Comparison of ENCODE assay signal across 26 mouse cellular contexts in the genomic region with DNA sequence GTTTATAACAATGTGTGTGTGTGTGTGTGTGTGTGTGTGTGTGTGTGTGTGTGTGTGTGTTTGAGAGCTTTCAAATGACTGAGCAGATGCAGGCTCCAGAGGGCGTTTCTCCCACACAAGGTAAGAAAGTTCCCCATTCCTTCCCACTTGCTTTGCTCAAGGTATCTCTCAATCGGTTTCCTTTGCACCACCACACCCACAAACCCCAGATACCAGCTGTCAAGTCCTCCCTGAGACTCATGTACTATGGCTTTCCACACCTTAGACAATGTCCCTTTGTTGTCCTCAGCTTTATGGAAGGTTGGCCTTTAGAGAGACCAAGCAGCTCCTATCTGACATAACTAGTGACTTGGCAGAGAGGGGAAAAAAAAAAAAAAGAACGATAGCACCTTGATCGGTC. TPM values are rescaled to one million over a fixed set of nuclear protein-coding genes. Genes with fewer than 3 reads are reported as not detected.
A peak's percentile ranks its signal among the peaks of the same experiment; 100 is the strongest.
DNase-seq lines count a peak whose midpoint lies in the region; ATAC-seq and TF ChIP-seq lines count a peak whose summit lies in the region.
"Had no signal": no experiment of that assay in that cellular context is flagged by ENCODE, and none has a peak within 500 bp of the region (broad histone marks: within the 10 kb centered on the region; RNA-seq: fewer than 3 reads in every experiment).

No protein-coding gene starts in this region.

- DNase-seq in midbrain, embryonic 11.5 days (ENCODE audit: low spot score, missing footprints): peak; percentile 37
- DNase-seq in midbrain, postnatal 0 days (ENCODE audit: low spot score): no peak
- DNase-seq in stomach, postnatal 0 days (ENCODE audit: low spot score): peak; percentile 47
- no peak for DNase-seq in thymus, adult 18-20 months
- no peak for DNase-seq in cerebellum, adult 2 months
- DNase-seq: adrenal gland, adult 2 months; adrenal gland, postnatal 25 days; cerebellum, adult 11-12 months; cerebellum, adult 9-10 months; cerebellum, postnatal 14 days; forebrain, postnatal 0 days; gastrocnemius, adult 2 months; gastrocnemius, postnatal 14 days; heart, adult 11 months; heart, postnatal 10 days; heart, postnatal 36 days had no signal

- no peak overlapping the region for H3K27ac ChIP-seq in midbrain, embryonic 11.5 days (ENCODE audit: low read depth, low read length)
- no peak overlapping the region for H3K27ac ChIP-seq in midbrain, postnatal 0 days (ENCODE audit: low read depth, low read length)
- no peak overlapping the region for H3K27ac ChIP-seq in intestine, postnatal 0 days (ENCODE audit: low read depth, low read length)
- no peak overlapping the region for H3K27ac ChIP-seq in stomach, postnatal 0 days (replicated peaks)
- H3K27ac ChIP-seq in cerebellum, adult 2 months (ENCODE audit: insufficient read depth, low read length): no peak overlapping the region
- H3K27ac ChIP-seq: embryonic facial prominence, embryonic 12.5 days; embryonic facial prominence, embryonic 15.5 days; gastrocnemius, adult 2 months; heart, embryonic 15.5 days; hindbrain, embryonic 10.5 days; hindbrain, embryonic 13.5 days had no signal

- no peak overlapping the region for H3K4me3 ChIP-seq in midbrain, embryonic 11.5 days (ENCODE audit: low read depth, low read length)
- H3K4me3 ChIP-seq in midbrain, postnatal 0 days (ENCODE audit: low read depth, low read length): no peak overlapping the region
- H3K4me3 ChIP-seq in intestine, postnatal 0 days (ENCODE audit: low read depth, low read length): no peak overlapping the region
- no peak overlapping the region for H3K4me3 ChIP-seq in stomach, postnatal 0 days (ENCODE audit: low read depth, low read length)
- H3K4me3 ChIP-seq in cerebellum, adult 2 months (replicated peaks; ENCODE audit: insufficient read depth, low read depth, low read length): no peak overlapping the region
- H3K4me3 ChIP-seq: embryonic facial prominence, embryonic 12.5 days; embryonic facial prominence, embryonic 15.5 days; gastrocnemius, adult 2 months; heart, embryonic 12.5 days; heart, embryonic 15.5 days; hindbrain, embryonic 10.5 days; hindbrain, embryonic 13.5 days had no signal

- no peak for TF ChIP-seq POLR2A in cerebellum, adult 2 months (IDR thresholded peaks at IDR 0.05; ENCODE audit: borderline replicate concordance, insufficient read depth, low read length)

- H3K36me3 ChIP-seq in midbrain, embryonic 11.5 days (ENCODE audit: control insufficient read depth, insufficient read depth, low read length): no peaks in the 10 kb centered on the region
- H3K36me3 ChIP-seq in midbrain, postnatal 0 days (ENCODE audit: insufficient read depth, low read length): no peaks in the 10 kb centered on the region
- no peaks in the 10 kb centered on the region for H3K36me3 ChIP-seq in intestine, postnatal 0 days (ENCODE audit: control insufficient read depth, insufficient read depth)
- no peaks in the 10 kb centered on the region for H3K36me3 ChIP-seq in stomach, postnatal 0 days (ENCODE audit: control insufficient read depth, insufficient read depth, low read length)
- H3K36me3 ChIP-seq: embryonic facial prominence, embryonic 12.5 days; embryonic facial prominence, embryonic 15.5 days; G1E; heart, embryonic 12.5 days; heart, embryonic 15.5 days; hindbrain, embryonic 10.5 days; hindbrain, embryonic 13.5 days had no signal

- whole genome bisulfite sequencing in midbrain, embryonic 11.5 days: 83% methylated on average over 4 of the region's 4 CpGs
- WGBS in midbrain, postnatal 0 days: 78% methylated on average over 4 of the region's 4 CpGs
- 25% methylated on average over 4 of the region's 4 CpGs for WGBS in intestine, postnatal 0 days
- WGBS in stomach, postnatal 0 days: 50% methylated on average over 4 of the region's 4 CpGs
- WGBS in cerebellum, adult 2 months: 73% methylated on average over 4 of the region's 4 CpGs

- no peaks in the 10 kb centered on the region for H3K4me1 ChIP-seq in midbrain, embryonic 11.5 days (ENCODE audit: control insufficient read depth, insufficient read depth, low read length)
- H3K4me1 ChIP-seq in midbrain, postnatal 0 days (ENCODE audit: insufficient read depth, low read length): no peaks in the 10 kb centered on the region
- H3K4me1 ChIP-seq in intestine, postnatal 0 days (replicated peaks; ENCODE audit: control insufficient read depth, insufficient read depth, low read length): no peaks in the 10 kb centered on the region; the same call in 1 of the 2 replicates
- H3K4me1 ChIP-seq in stomach, postnatal 0 days (replicated peaks; ENCODE audit: control insufficient read depth, insufficient read depth): no peaks in the 10 kb centered on the region; the same call in 1 of the 2 replicates
- no peaks in the 10 kb centered on the region; the same call in 1 of the 2 replicates for H3K4me1 ChIP-seq in cerebellum, adult 2 months (ENCODE audit: control insufficient read depth, insufficient read depth, low read length)
- H3K4me1 ChIP-seq: embryonic facial prominence, embryonic 12.5 days; embryonic facial prominence, embryonic 15.5 days; heart, embryonic 12.5 days; hindbrain, embryonic 10.5 days; hindbrain, embryonic 13.5 days had no signal

- no peak for ATAC-seq in midbrain, embryonic 11.5 days (ENCODE audit: low FRiP score)
- no peak for ATAC-seq in midbrain, postnatal 0 days (ENCODE audit: low FRiP score)
- ATAC-seq in intestine, postnatal 0 days: peak; percentile 80
- ATAC-seq in stomach, postnatal 0 days (ENCODE audit: low FRiP score, low TSS enrichment): peak; percentile 63
- ATAC-seq: forebrain, embryonic 14.5 days; forebrain, postnatal 0 days; hindbrain, embryonic 16.5 days had no signal

- no peak overlapping the region for H3K4me2 ChIP-seq in midbrain, embryonic 11.5 days
- H3K4me2 ChIP-seq in midbrain, postnatal 0 days (ENCODE audit: low read depth, low read length, poor library complexity, severe bottlenecking): no peak overlapping the region
- H3K4me2 ChIP-seq in intestine, postnatal 0 days (replicated peaks; ENCODE audit: low read depth): no peak overlapping the region
- H3K4me2 ChIP-seq in stomach, postnatal 0 days (replicated peaks; ENCODE audit: low read depth): no peak overlapping the region
- H3K4me2 ChIP-seq: embryonic facial prominence, embryonic 12.5 days; embryonic facial prominence, embryonic 15.5 days; heart, embryonic 12.5 days; heart, embryonic 15.5 days; hindbrain, embryonic 13.5 days had no signal

- TF ChIP-seq CTCF in midbrain, postnatal 0 days (IDR thresholded peaks at IDR 0.05): no peak
- TF ChIP-seq CTCF in intestine, postnatal 0 days (IDR thresholded peaks at IDR 0.05; ENCODE audit: low read depth): peak; percentile 9; the same call in 1 of the 2 replicates
- TF ChIP-seq CTCF in stomach, postnatal 0 days (IDR thresholded peaks at IDR 0.05; ENCODE audit: low read depth): no peak
- no peak for TF ChIP-seq CTCF in cerebellum, adult 2 months (IDR thresholded peaks at IDR 0.05; ENCODE audit: borderline replicate concordance, insufficient read depth, low read depth, low read length)

- no peak for TF ChIP-seq EP300 in stomach, postnatal 0 days (optimal IDR thresholded peaks at IDR 0.05)

- H3K27me3 ChIP-seq in midbrain, embryonic 11.5 days (ENCODE audit: control insufficient read depth, insufficient read depth, low read length): no peaks in the 10 kb centered on the region
- no peaks in the 10 kb centered on the region for H3K27me3 ChIP-seq in midbrain, postnatal 0 days (ENCODE audit: insufficient read depth, low read length)
- no peaks in the 10 kb centered on the region for H3K27me3 ChIP-seq in intestine, postnatal 0 days (replicated peaks; ENCODE audit: control insufficient read depth, insufficient read depth, low read length)
- no peaks in the 10 kb centered on the region for H3K27me3 ChIP-seq in stomach, postnatal 0 days (ENCODE audit: control insufficient read depth, insufficient read depth, low read length)
- no peaks in the 10 kb centered on the region for H3K27me3 ChIP-seq in cerebellum, adult 2 months (ENCODE audit: control insufficient read depth, insufficient read depth, low read length)
- H3K27me3 ChIP-seq: embryonic facial prominence, embryonic 12.5 days; embryonic facial prominence, embryonic 15.5 days; heart, embryonic 12.5 days; heart, embryonic 15.5 days; hindbrain, embryonic 13.5 days had no signal

- no peaks in the 10 kb centered on the region for H3K9me3 ChIP-seq in midbrain, embryonic 11.5 days (ENCODE audit: control insufficient read depth, low read length)
- no peaks in the 10 kb centered on the region for H3K9me3 ChIP-seq in midbrain, postnatal 0 days (ENCODE audit: low read length)
- H3K9me3 ChIP-seq in intestine, postnatal 0 days (ENCODE audit: control insufficient read depth): no peaks in the 10 kb centered on the region
- no peaks in the 10 kb centered on the region for H3K9me3 ChIP-seq in stomach, postnatal 0 days (ENCODE audit: control insufficient read depth, low read length)
- H3K9me3 ChIP-seq: embryonic facial prominence, embryonic 12.5 days; embryonic facial prominence, embryonic 15.5 days; heart, embryonic 15.5 days; hindbrain, embryonic 10.5 days; hindbrain, embryonic 13.5 days had no signal

- no peak overlapping the region for H3K9ac ChIP-seq in midbrain, embryonic 11.5 days (ENCODE audit: low read length)
- no peak overlapping the region for H3K9ac ChIP-seq in midbrain, postnatal 0 days (replicated peaks; ENCODE audit: low read length, poor library complexity, severe bottlenecking)
- H3K9ac ChIP-seq in intestine, postnatal 0 days (ENCODE audit: low read depth, low read length): no peak overlapping the region
- no peak overlapping the region for H3K9ac ChIP-seq in stomach, postnatal 0 days (ENCODE audit: low read length)
- H3K9ac ChIP-seq: embryonic facial prominence, embryonic 12.5 days; embryonic facial prominence, embryonic 15.5 days; forebrain, postnatal 0 days; heart, embryonic 12.5 days; heart, embryonic 15.5 days; hindbrain, embryonic 13.5 days had no signal

RNA-seq across cellular contexts. Expression of gene Ypel2, which starts 29.3 kb away (rescaled TPM):
- polyA plus RNA-seq in midbrain, embryonic 11.5 days (2014; fragmentation: Nextera tagmentation; extraction: Ambion mirVana): 5.4 and 6.1 TPM in 2 replicates
- 5.8 and 6.1 TPM in 2 replicates for total RNA-seq in midbrain, postnatal 0 days (2014; rRNA removed)
- 4.2 and 4.3 TPM in 2 replicates for polyA plus RNA-seq in midbrain, postnatal 0 days (2015; fragmentation: Nextera tagmentation; extraction: Ambion mirVana)
- 4.6 and 5.9 TPM in 2 replicates for polyA plus RNA-seq in intestine, postnatal 0 days (2015; fragmentation: Nextera tagmentation; extraction: Ambion mirVana)
- polyA plus RNA-seq in stomach, postnatal 0 days (2015; fragmentation: Nextera tagmentation; extraction: Ambion mirVana): 3.9 and 4.0 TPM in 2 replicates
- 25.3 and 26.7 TPM in 2 replicates for polyA plus RNA-seq in cerebellum, adult 2 months (2012; rRNA removed)

RNA-seq across cellular contexts. Expression of gene Gdpd1, which starts 51.1 kb away (rescaled TPM):
- polyA plus RNA-seq in midbrain, embryonic 11.5 days (2014; fragmentation: Nextera tagmentation; extraction: Ambion mirVana): 94.8 and 114 TPM in 2 replicates
- total RNA-seq in midbrain, postnatal 0 days (2014; rRNA removed): 66.6 and 67.1 TPM in 2 replicates
- polyA plus RNA-seq in midbrain, postnatal 0 days (2015; fragmentation: Nextera tagmentation; extraction: Ambion mirVana): 167 TPM in 2 replicates
- 16.0 and 16.7 TPM in 2 replicates for polyA plus RNA-seq in intestine, postnatal 0 days (2015; fragmentation: Nextera tagmentation; extraction: Ambion mirVana)
- 51.2 and 54.8 TPM in 2 replicates for polyA plus RNA-seq in stomach, postnatal 0 days (2015; fragmentation: Nextera tagmentation; extraction: Ambion mirVana)
- polyA plus RNA-seq in cerebellum, adult 2 months (2012; rRNA removed): 39.5 and 41.2 TPM in 2 replicates

Comparison
In these comparisons a context has a peak if more than half of its experiments do, and no peak if none do; other contexts are left out.
1. DNase-seq: peak in midbrain, embryonic 11.5 days (single experiment) and stomach, postnatal 0 days (single experiment); none in midbrain, postnatal 0 days (single experiment), thymus, adult 18-20 months (0 of 2) and cerebellum, adult 2 months (0 of 2).
2. ATAC-seq: peak in intestine, postnatal 0 days (single experiment) and stomach, postnatal 0 days (single experiment); none in midbrain, embryonic 11.5 days (single experiment) and midbrain, postnatal 0 days (single experiment).